In genomic region chr9:40324232-40324792, GRCm38 (mm10) we compare ENCODE assay signal across 17 mouse cellular contexts. TPM values are rescaled to one million over a fixed set of nuclear protein-coding genes. Genes with fewer than 3 reads are reported as not detected.
A peak's percentile ranks its signal among the peaks of the same experiment; 100 is the strongest.
DNase-seq lines count a peak whose midpoint lies in the region; ATAC-seq and TF ChIP-seq lines count a peak whose summit lies in the region.
"Had no signal": no experiment of that assay in that cellular context is flagged by ENCODE, and none has a peak within 500 bp of the region (broad histone marks: within the 10 kb centered on the region; RNA-seq: fewer than 3 reads in every experiment).

No protein-coding gene starts in this region.

- H3K9me3 ChIP-seq in intestine, postnatal 0 days (ENCODE audit: control insufficient read depth), result no peaks in the 10 kb centered on the region
- H3K9me3 ChIP-seq in megakaryocyte, embryonic 14.5 days, result no peaks in the 10 kb centered on the region
- H3K9me3 ChIP-seq: forebrain, embryonic 12.5 days; heart, embryonic 10.5 days; limb, embryonic 13.5 days; neural tube, embryonic 15.5 days had no signal

- intact Hi-C loops in left cerebral cortex, postnatal 4 days (cut with DNase I), result no loop called here

- TF ChIP-seq CTCF in liver, adult 2 months (IDR thresholded peaks at IDR 0.05; ENCODE audit: low read depth, low read length), result no peak
- TF ChIP-seq CTCF in intestine, postnatal 0 days (IDR thresholded peaks at IDR 0.05; ENCODE audit: low read depth), result peak; percentile 68

- no peak for TF ChIP-seq POLR2A in liver, adult 2 months (IDR thresholded peaks at IDR 0.05; ENCODE audit: extremely low read depth, insufficient read depth, low read length)

- peak; percentile 38 for ATAC-seq in intestine, postnatal 0 days

- H3K4me3 ChIP-seq in liver, adult 2 months (ENCODE audit: insufficient read depth, low read depth, low read length), result no peak overlapping the region
- H3K4me3 ChIP-seq in intestine, postnatal 0 days (ENCODE audit: low read depth, low read length), result peak overlapping the region; percentile 45
- H3K4me3 ChIP-seq in megakaryocyte, embryonic 14.5 days (replicated peaks), result peak overlapping the region; percentile 73
- H3K4me3 ChIP-seq: forebrain, embryonic 12.5 days; heart, embryonic 10.5 days; left cerebral cortex, adult 2 months; limb, embryonic 13.5 days; neural tube, embryonic 15.5 days had no signal

- peak overlapping the region; percentile 44 for H3K27ac ChIP-seq in liver, adult 2 months (replicated peaks; ENCODE audit: insufficient read depth, low read depth, low read length)
- peak overlapping the region; percentile 85 for H3K27ac ChIP-seq in intestine, postnatal 0 days (ENCODE audit: low read depth, low read length)
- H3K27ac ChIP-seq: forebrain, embryonic 12.5 days; heart, embryonic 10.5 days; limb, embryonic 13.5 days; neural tube, embryonic 15.5 days had no signal

- no peak overlapping the region for H3K9ac ChIP-seq in liver, adult 2 months (ENCODE audit: low read depth, low read length)
- H3K9ac ChIP-seq in intestine, postnatal 0 days (ENCODE audit: low read depth, low read length), result peak overlapping the region; percentile 40
- H3K9ac ChIP-seq: forebrain, embryonic 12.5 days; limb, embryonic 13.5 days; neural tube, embryonic 15.5 days had no signal

- DNase-seq in liver, adult 2 months (ENCODE audit: extremely low read depth, low read depth, low spot score), result peak; percentile 42
- no peak for DNase-seq in liver
- DNase-seq in left cerebral cortex, postnatal 4 days, result no peak
- DNase-seq in spleen, adult 12 weeks (ENCODE audit: low spot score), result no peak
- DNase-seq in cerebellum, adult 8-10 months, result no peak
- no peak for DNase-seq in cerebellum, adult 9-11 months
- DNase-seq: adrenal gland, adult 2 months; B cell, adult 2 months; right cerebral cortex, adult 18-20 months; thymus, postnatal 36 days had no signal

- 59% methylated on average over 4 of the region's 4 CpGs for WGBS in liver, adult 2 months
- 45% methylated on average over 4 of the region's 4 CpGs for WGBS in intestine, postnatal 0 days

- peak overlapping the region; percentile 60 for H3K4me2 ChIP-seq in intestine, postnatal 0 days (replicated peaks; ENCODE audit: low read depth)
- H3K4me2 ChIP-seq: forebrain, embryonic 12.5 days; limb, embryonic 13.5 days; neural tube, embryonic 15.5 days had no signal

- no peaks in the 10 kb centered on the region for H3K36me3 ChIP-seq in liver, adult 2 months (ENCODE audit: control insufficient read depth, insufficient read depth, low read length)
- peaks cover 7% of the 10 kb centered on the region; the same call in 1 of the 2 replicates for H3K36me3 ChIP-seq in intestine, postnatal 0 days (ENCODE audit: control insufficient read depth, insufficient read depth)
- peaks cover 4% of the 10 kb centered on the region for H3K36me3 ChIP-seq in megakaryocyte, embryonic 14.5 days (replicated peaks; ENCODE audit: low read length)
- H3K36me3 ChIP-seq: forebrain, embryonic 12.5 days; heart, embryonic 10.5 days; limb, embryonic 13.5 days had no signal

- H3K79me2 ChIP-seq in liver, adult 2 months (ENCODE audit: control insufficient read depth, insufficient read depth, low read length), result no peaks in the 10 kb centered on the region

- no peaks in the 10 kb centered on the region for H3K27me3 ChIP-seq in liver, adult 2 months (ENCODE audit: control insufficient read depth, insufficient read depth, low read length)
- no peaks in the 10 kb centered on the region for H3K27me3 ChIP-seq in intestine, postnatal 0 days (replicated peaks; ENCODE audit: control insufficient read depth, insufficient read depth, low read length)
- no peaks in the 10 kb centered on the region for H3K27me3 ChIP-seq in megakaryocyte, embryonic 14.5 days (replicated peaks)
- H3K27me3 ChIP-seq: forebrain, embryonic 12.5 days; limb, embryonic 13.5 days; neural tube, embryonic 15.5 days had no signal

- H3K4me1 ChIP-seq in liver, adult 2 months (ENCODE audit: control insufficient read depth, insufficient read depth, low read length), result peaks cover 8% of the 10 kb centered on the region; the same call in 1 of the 2 replicates
- peaks cover 9% of the 10 kb centered on the region; the same call in 1 of the 2 replicates for H3K4me1 ChIP-seq in intestine, postnatal 0 days (replicated peaks; ENCODE audit: control insufficient read depth, insufficient read depth, low read length)
- peaks cover 87% of the 10 kb centered on the region for H3K4me1 ChIP-seq in megakaryocyte, embryonic 14.5 days

RNA-seq across cellular contexts. Expression of gene Scn3b, which starts 55.3 kb away (rescaled TPM):
- 0.09 and 0.13 TPM in 2 replicates for total RNA-seq in liver, adult 2 months (2014; rRNA removed)
- 0.02 TPM in 1 of 2 replicates, not detected in the other for polyA plus RNA-seq in liver, adult 2 months (2012; rRNA removed)
- polyA plus RNA-seq in intestine, postnatal 0 days (2015; fragmentation: Nextera tagmentation; extraction: Ambion mirVana), result 1.8 and 2.4 TPM in 2 replicates
- not detected in 2 replicates for polyA plus RNA-seq in megakaryocyte, embryonic 14.5 days (2012; ENCODE audit: insufficient read depth, low replicate concordance)
- 100 to 1,000 TPM; 176 to 194 TPM for total RNA-seq in left cerebral cortex, postnatal 4 days (2021)
